Mouse (Mus musculus): Measurements from ENCODE around the gene Tesc. TPM values are rescaled to one million over a fixed set of nuclear protein-coding genes. Genes with fewer than 3 reads are reported as not detected.

Tesc gene
- polyA plus RNA-seq, 1 experiment from 2014 or later, result 5.3 TPM

- Histone ChIP-seq H3K27me3 (ENCODE audit: insufficient read depth, low read length) (no peaks in the 10 kb centered on the region), H3K9ac (no peak overlapping the region), H3K4me2 (no peak overlapping the region), H3K9me3 (ENCODE audit: low read depth, low read length) (no peaks in the 10 kb centered on the region), H3K36me3 (ENCODE audit: insufficient read depth) (peaks cover 99% of the 10 kb centered on the region), H3K4me3 (ENCODE audit: low read depth, low read length) (no peak overlapping the region), H3K4me1 (ENCODE audit: insufficient read depth) (no peaks in the 10 kb centered on the region), H3K27ac (ENCODE audit: low read depth) (no peak overlapping the region)
- no peak for TF ChIP-seq CTCF (IDR thresholded peaks at IDR 0.05; ENCODE audit: low read depth)
- DNase-seq (no peak), ATAC-seq (ENCODE audit: insufficient read depth) (no peak)
- 55% methylated on average over 9 of the region's 9 CpGs for WGBS
Observed at GRCm38 (mm10) chr5:117988367-117988766, 39.2 kb upstream of the Tesc start.

DNA sequence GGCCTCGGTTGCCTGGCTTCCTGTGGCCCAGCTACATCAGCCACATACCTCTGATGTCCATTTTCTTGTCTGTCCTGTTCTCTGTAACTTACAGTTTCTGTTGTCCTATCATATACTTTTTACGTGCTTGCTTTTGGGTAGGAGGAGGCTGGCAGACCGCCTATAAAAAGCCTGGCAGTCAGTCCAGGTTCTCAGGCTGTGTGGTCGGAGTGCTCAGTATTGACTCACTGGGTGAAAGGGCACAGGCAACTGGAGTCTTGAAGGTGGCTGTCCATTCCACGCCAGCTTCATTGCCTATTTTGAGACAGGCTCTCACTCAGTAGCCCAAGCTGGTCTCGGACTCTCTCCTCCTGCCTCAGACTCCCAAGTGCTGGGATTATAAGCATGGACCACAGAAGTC is 37.8 kb upstream of the Tesc start:
- Histone ChIP-seq H3K4me2 (no peak overlapping the region), H3K27ac (ENCODE audit: low read depth) (no peak overlapping the region), H3K4me1 (ENCODE audit: insufficient read depth) (no peaks in the 10 kb centered on the region), H3K36me3 (ENCODE audit: insufficient read depth) (peaks cover 99% of the 10 kb centered on the region), H3K4me3 (ENCODE audit: low read depth, low read length) (no peak overlapping the region), H3K9ac (no peak overlapping the region), H3K27me3 (ENCODE audit: insufficient read depth, low read length) (no peaks in the 10 kb centered on the region), H3K9me3 (ENCODE audit: low read depth, low read length) (no peaks in the 10 kb centered on the region)
- DNase-seq, result no peak
- 79% methylated on average over 6 of the region's 6 CpGs for WGBS
- TF ChIP-seq CTCF (IDR thresholded peaks at IDR 0.05; ENCODE audit: low read depth), result no peak
- no peak for ATAC-seq (ENCODE audit: insufficient read depth)

DNA sequence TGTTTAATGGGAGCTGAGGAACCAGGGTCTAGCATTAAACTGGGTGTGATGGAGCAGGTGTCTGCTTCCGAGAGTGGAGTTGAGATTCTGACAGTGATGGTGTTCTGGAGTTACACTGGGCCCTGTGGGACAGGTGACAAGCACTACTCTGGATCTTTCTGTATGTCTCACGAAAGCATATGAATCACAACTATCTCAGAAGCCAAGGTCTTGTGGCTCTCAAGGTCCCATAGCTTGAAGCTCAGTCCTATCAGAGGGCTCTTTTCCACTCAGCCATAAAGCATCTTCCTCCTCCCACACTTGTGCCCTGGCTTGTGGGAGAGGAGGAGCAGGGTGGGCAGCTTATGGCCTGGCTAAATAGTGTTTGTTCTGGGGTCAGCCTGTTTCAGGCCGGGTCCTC is 36.6 kb upstream of the Tesc start:
- 88% methylated on average over 3 of the region's 3 CpGs for WGBS
- Histone ChIP-seq H3K9me3 (ENCODE audit: low read depth, low read length) (no peaks in the 10 kb centered on the region), H3K36me3 (ENCODE audit: insufficient read depth) (peaks cover 99% of the 10 kb centered on the region), H3K9ac (no peak overlapping the region), H3K27ac (ENCODE audit: low read depth) (no peak overlapping the region), H3K4me3 (ENCODE audit: low read depth, low read length) (no peak overlapping the region), H3K27me3 (ENCODE audit: insufficient read depth, low read length) (no peaks in the 10 kb centered on the region), H3K4me2 (no peak overlapping the region), H3K4me1 (ENCODE audit: insufficient read depth) (no peaks in the 10 kb centered on the region)
- TF ChIP-seq CTCF (IDR thresholded peaks at IDR 0.05; ENCODE audit: low read depth), result no peak
- ATAC-seq (ENCODE audit: insufficient read depth) (no peak), DNase-seq (no peak)

- no peak for ATAC-seq (ENCODE audit: insufficient read depth)
- Histone ChIP-seq H3K4me3 (ENCODE audit: low read depth, low read length) (no peak overlapping the region), H3K36me3 (ENCODE audit: insufficient read depth) (peaks cover 98% of the 10 kb centered on the region), H3K27me3 (ENCODE audit: insufficient read depth, low read length) (no peaks in the 10 kb centered on the region), H3K4me1 (ENCODE audit: insufficient read depth) (no peaks in the 10 kb centered on the region), H3K9me3 (ENCODE audit: low read depth, low read length) (no peaks in the 10 kb centered on the region), H3K4me2 (no peak overlapping the region), H3K27ac (ENCODE audit: low read depth) (no peak overlapping the region), H3K9ac (no peak overlapping the region)
- WGBS, result 91% methylated on average over 6 of the region's 6 CpGs
- no peak for DNase-seq
- no peak for TF ChIP-seq CTCF (IDR thresholded peaks at IDR 0.05; ENCODE audit: low read depth)
Observed at GRCm38 (mm10) chr5:117993550-117993949, 34.0 kb upstream of the Tesc start.

- H3K36me3 ChIP-seq (ENCODE audit: insufficient read depth), result peaks cover 98% of the 10 kb centered on the region
- H3K9me3 ChIP-seq (ENCODE audit: low read depth, low read length), result no peaks in the 10 kb centered on the region
- H3K4me1 ChIP-seq (ENCODE audit: insufficient read depth), result no peaks in the 10 kb centered on the region
- H3K27ac ChIP-seq (ENCODE audit: low read depth), result no peak overlapping the region
- no peak for TF ChIP-seq CTCF (IDR thresholded peaks at IDR 0.05; ENCODE audit: low read depth)
- ATAC-seq (ENCODE audit: insufficient read depth), result no peak
- H3K4me3 ChIP-seq (ENCODE audit: low read depth, low read length), result no peak overlapping the region
- DNase-seq, result no peak
- no peak overlapping the region for H3K9ac ChIP-seq
- H3K4me2 ChIP-seq, result no peak overlapping the region
- no peaks in the 10 kb centered on the region for H3K27me3 ChIP-seq (ENCODE audit: insufficient read depth, low read length)
- WGBS, result 83% methylated on average over 8 of the region's 8 CpGs
Observed at GRCm38 (mm10) chr5:117995372-117995901, 32.1 kb upstream of the Tesc start.

DNA sequence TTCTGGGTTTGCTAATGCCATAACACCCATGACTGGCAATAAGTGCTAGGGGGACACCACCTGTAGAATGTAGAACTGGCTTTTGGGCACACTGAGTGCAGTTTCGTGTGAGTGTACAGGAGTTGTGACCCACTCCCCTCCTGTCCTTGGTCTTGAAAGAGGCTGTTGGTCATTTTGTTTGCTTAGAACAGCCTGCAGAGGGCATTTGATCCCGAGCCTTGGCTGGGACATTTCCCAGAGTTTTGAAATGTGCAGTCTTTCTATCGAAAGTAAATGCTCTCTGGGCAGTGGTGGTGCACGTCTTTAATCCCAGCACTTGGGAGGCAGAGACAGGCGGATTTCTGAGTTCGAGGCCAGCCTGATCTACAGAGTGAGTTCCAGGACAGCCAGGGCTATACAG is 31.6 kb upstream of the Tesc start:
- H3K36me3 ChIP-seq (ENCODE audit: insufficient read depth), result peaks cover 98% of the 10 kb centered on the region
- TF ChIP-seq CTCF (IDR thresholded peaks at IDR 0.05; ENCODE audit: low read depth), result no peak
- no peak overlapping the region for H3K4me2 ChIP-seq
- no peaks in the 10 kb centered on the region for H3K9me3 ChIP-seq (ENCODE audit: low read depth, low read length)
- WGBS, result 78% methylated on average over 6 of the region's 6 CpGs
- no peaks in the 10 kb centered on the region for H3K27me3 ChIP-seq (ENCODE audit: insufficient read depth, low read length)
- no peaks in the 10 kb centered on the region for H3K4me1 ChIP-seq (ENCODE audit: insufficient read depth)
- no peak overlapping the region for H3K4me3 ChIP-seq (ENCODE audit: low read depth, low read length)
- no peak for DNase-seq
- no peak overlapping the region for H3K27ac ChIP-seq (ENCODE audit: low read depth)
- H3K9ac ChIP-seq, result no peak overlapping the region
- ATAC-seq (ENCODE audit: insufficient read depth), result no peak

GRCm38 (mm10) chr5:117996581-117996980 is 31.0 kb upstream of the Tesc start:
- 83% methylated on average over 6 of the region's 6 CpGs for WGBS
- H3K27me3 ChIP-seq (ENCODE audit: insufficient read depth, low read length), result no peaks in the 10 kb centered on the region
- H3K4me3 ChIP-seq (ENCODE audit: low read depth, low read length), result no peak overlapping the region
- no peaks in the 10 kb centered on the region for H3K9me3 ChIP-seq (ENCODE audit: low read depth, low read length)
- ATAC-seq (ENCODE audit: insufficient read depth) (no peak), DNase-seq (no peak)
- H3K27ac ChIP-seq (ENCODE audit: low read depth), result no peak overlapping the region
- H3K9ac ChIP-seq, result no peak overlapping the region
- H3K36me3 ChIP-seq (ENCODE audit: insufficient read depth), result peaks cover 98% of the 10 kb centered on the region
- TF ChIP-seq CTCF (IDR thresholded peaks at IDR 0.05; ENCODE audit: low read depth), result no peak
- H3K4me1 ChIP-seq (ENCODE audit: insufficient read depth), result no peaks in the 10 kb centered on the region
- H3K4me2 ChIP-seq, result no peak overlapping the region
